Mouse (Mus musculus) hindbrain, embryonic 13.5 days (tissue): Measurements from ENCODE around the gene Plcb4. TPM values are rescaled to one million over a fixed set of nuclear protein-coding genes. Genes with fewer than 3 reads are reported as not detected.
"Not testable (repeated sequence)": the region's sequence is repeated elsewhere in the genome, so short reads cannot be mapped to it uniquely, and the experiment has no call there.

Experiments
- ATAC-seq: fragments of 200-750 bp; cut with Nextera tagmentation; 2 replicates; pipeline ENCODE4 v1.8.0; 2017; ENCODE audit warnings: moderate TSS enrichment; ENCODE audit not compliant: low FRiP score
- H3K27ac ChIP-seq: fragments of 300-500 bp; sonication (generic); 2 replicates; pipeline ENCODE4 v1.5.1; 2015; ENCODE audit warnings: inconsistent platforms, mild to moderate bottlenecking, moderate library complexity
- H3K27me3 ChIP-seq: fragments of 300-500 bp; sonication (generic); 2 replicates; pipeline ENCODE4 v1.6.1; 2015; ENCODE audit warnings: mild to moderate bottlenecking, inconsistent platforms
- H3K36me3 ChIP-seq: fragments of 300-500 bp; sonication (generic); 2 replicates; pipeline ENCODE4 v1.6.1; 2015; ENCODE audit warnings: mild to moderate bottlenecking, inconsistent platforms
- H3K4me1 ChIP-seq: fragments of 300-500 bp; sonication (generic); replicated peaks from 2 replicates; pipeline ENCODE4 v1.6.1; 2015; ENCODE audit warnings: inconsistent platforms
- H3K4me2 ChIP-seq: fragments of 300-500 bp; sonication (generic); 2 replicates; pipeline ENCODE4 v1.6.1; 2015; ENCODE audit warnings: inconsistent platforms, mild to moderate bottlenecking, moderate library complexity
- H3K4me3 ChIP-seq: fragments of 300-500 bp; sonication (generic); 2 replicates; pipeline ENCODE4 v1.5.1; 2015; ENCODE audit warnings: mild to moderate bottlenecking, inconsistent platforms
- H3K9ac ChIP-seq: fragments of 300-500 bp; sonication (generic); 2 replicates; pipeline ENCODE4 v1.6.1; 2015; ENCODE audit warnings: mild to moderate bottlenecking, inconsistent platforms
- H3K9me3 ChIP-seq: fragments of 300-500 bp; sonication (generic); 2 replicates; pipeline ENCODE4 v1.6.1; 2016; ENCODE audit warnings: inconsistent platforms
- WGBS: fragments of 180-500 bp; shearing (Covaris S2); methylation state at CpG from one replicate; pipeline ENCODE4 v1.1.7; 2015; 5-methylcytosine and 5-hydroxymethylcytosine counted together
- polyA plus RNA-seq: library from polyadenylated mRNA; unstranded; fragments of >200 nt; fragmentation: Nextera tagmentation; extraction: Ambion mirVana; gene quantifications from 2 replicates; pipeline ENCODE4 v1.2.1, GENCODE M21; 2015

Gene Plcb4
- polyA plus RNA-seq, 1 experiment from 2014 or later = 49.7 TPM

- no peaks in the 10 kb centered on the region for H3K36me3 ChIP-seq
- H3K27ac ChIP-seq = no peak overlapping the region
- 89% methylated on average over 9 of the region's 9 CpGs for WGBS
- H3K27me3 ChIP-seq = no peaks in the 10 kb centered on the region
- no peak for ATAC-seq
- H3K9ac ChIP-seq = no peak overlapping the region
- H3K9me3 ChIP-seq = no peaks in the 10 kb centered on the region
- no peak overlapping the region for H3K4me3 ChIP-seq
- no peak overlapping the region for H3K4me2 ChIP-seq
- H3K4me1 ChIP-seq = peaks cover 26% of the 10 kb centered on the region
Measured at GRCm38 (mm10) chr2:135708796-135709195, 50.0 kb downstream of the Plcb4 start.

DNA sequence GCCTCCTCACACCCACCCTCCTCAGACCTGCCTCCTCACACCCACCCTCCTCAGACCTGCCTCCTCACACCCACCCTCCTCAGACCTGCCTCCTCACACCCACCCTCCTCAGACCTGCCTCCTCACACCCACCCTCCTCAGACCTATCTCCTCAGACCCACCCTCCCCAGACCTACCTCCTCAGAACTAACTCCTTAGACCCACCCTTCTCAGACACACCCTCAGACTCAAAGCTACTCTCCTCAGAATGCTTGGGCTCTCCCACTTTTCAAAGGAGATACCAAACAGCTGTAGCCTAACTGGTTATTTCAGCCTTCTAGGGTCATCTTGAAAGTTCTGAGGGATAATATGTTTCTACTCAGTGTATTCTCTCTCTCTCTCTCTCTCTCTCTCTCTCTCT is 50.9 kb downstream of the Plcb4 start:
- not testable (repeated sequence) for H3K27me3 ChIP-seq, ATAC-seq, H3K4me2 ChIP-seq, H3K9ac ChIP-seq, H3K4me3 ChIP-seq, H3K9me3 ChIP-seq, H3K27ac ChIP-seq, H3K36me3 ChIP-seq
- H3K4me1 ChIP-seq = peaks cover 26% of the 10 kb centered on the region

GRCm38 (mm10) chr2:135711049-135711924 is 52.5 kb downstream of the Plcb4 start:
- H3K36me3 ChIP-seq = no peaks in the 10 kb centered on the region
- peak; percentile 84 for ATAC-seq
- H3K4me2 ChIP-seq = peak overlapping the region; percentile 41
- peak overlapping the region; percentile 70; the same call in 1 of the 2 replicates for H3K27ac ChIP-seq
- no peaks in the 10 kb centered on the region for H3K9me3 ChIP-seq
- H3K4me3 ChIP-seq = peak overlapping the region; percentile 14; the same call in 1 of the 2 replicates
- H3K4me1 ChIP-seq = peaks cover 29% of the 10 kb centered on the region
- WGBS = 27% methylated on average over 8 of the region's 8 CpGs
- H3K27me3 ChIP-seq = no peaks in the 10 kb centered on the region
- H3K9ac ChIP-seq = peak overlapping the region; percentile 20; the same call in 1 of the 2 replicates

DNA sequence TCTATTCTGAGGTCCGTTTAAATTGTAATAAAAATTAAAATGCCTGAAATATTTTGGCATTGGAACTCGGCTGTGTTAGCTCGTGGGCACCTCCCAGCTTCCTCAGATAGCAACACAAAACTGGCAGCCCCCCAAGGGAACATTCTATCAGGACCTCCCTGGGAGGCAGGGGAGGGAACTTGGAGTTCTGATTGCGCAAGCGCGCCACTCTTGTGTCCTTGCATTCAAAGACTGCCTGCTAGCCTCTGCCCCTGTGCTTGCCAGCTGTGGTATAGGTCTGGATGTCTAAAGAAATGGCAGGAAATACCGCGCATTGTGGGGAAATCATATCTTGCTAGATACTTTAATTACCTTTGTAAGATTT is 53.1 kb downstream of the Plcb4 start:
- peaks cover 35% of the 10 kb centered on the region for H3K4me1 ChIP-seq
- peak overlapping the region; percentile 41 for H3K4me2 ChIP-seq
- peak; percentile 83 for ATAC-seq
- H3K4me3 ChIP-seq = peak overlapping the region; percentile 14; the same call in 1 of the 2 replicates
- no peaks in the 10 kb centered on the region for H3K9me3 ChIP-seq
- no peaks in the 10 kb centered on the region for H3K27me3 ChIP-seq
- WGBS = 15% methylated on average over 8 of the region's 8 CpGs
- peak overlapping the region; percentile 20; the same call in 1 of the 2 replicates for H3K9ac ChIP-seq
- no peaks in the 10 kb centered on the region for H3K36me3 ChIP-seq
- H3K27ac ChIP-seq = peak overlapping the region; percentile 70; the same call in 1 of the 2 replicates

GRCm38 (mm10) chr2:135712331-135712730 is 53.5 kb downstream of the Plcb4 start:
- 18% methylated on average over 5 of the region's 5 CpGs for WGBS
- peaks cover 38% of the 10 kb centered on the region for H3K4me1 ChIP-seq
- H3K27me3 ChIP-seq = no peaks in the 10 kb centered on the region
- no peak overlapping the region for H3K4me2 ChIP-seq
- no peak overlapping the region for H3K4me3 ChIP-seq
- no peak for ATAC-seq
- peak overlapping the region; percentile 58; the same call in 1 of the 2 replicates for H3K27ac ChIP-seq
- no peak overlapping the region for H3K9ac ChIP-seq
- no peaks in the 10 kb centered on the region for H3K9me3 ChIP-seq
- H3K36me3 ChIP-seq = no peaks in the 10 kb centered on the region

DNA sequence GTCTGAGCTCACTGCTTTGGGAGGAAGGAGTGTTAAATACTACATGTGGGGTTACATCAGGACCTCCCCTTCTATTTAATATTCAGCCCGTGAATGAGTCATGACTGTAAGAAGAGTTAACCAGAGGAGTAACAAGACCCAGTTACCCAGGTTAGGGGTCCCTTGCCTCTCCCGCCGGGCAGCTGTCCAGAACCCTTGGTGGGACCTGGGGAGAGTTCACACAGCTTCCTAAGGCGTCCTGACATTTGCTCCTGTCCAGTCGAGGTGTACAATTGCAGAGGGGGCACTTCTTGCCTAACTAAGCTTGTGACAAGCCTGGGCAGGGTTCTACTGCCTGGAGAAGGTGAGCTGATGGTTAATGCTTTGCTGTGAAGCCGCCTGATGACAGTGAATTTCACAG is 54.1 kb downstream of the Plcb4 start:
- H3K9ac ChIP-seq = no peak overlapping the region
- no peak for ATAC-seq
- WGBS = 68% methylated on average over 6 of the region's 6 CpGs
- no peak overlapping the region for H3K4me3 ChIP-seq
- no peaks in the 10 kb centered on the region for H3K36me3 ChIP-seq
- H3K4me1 ChIP-seq = peaks cover 44% of the 10 kb centered on the region
- no peak overlapping the region for H3K4me2 ChIP-seq
- H3K27me3 ChIP-seq = no peaks in the 10 kb centered on the region
- no peak overlapping the region for H3K27ac ChIP-seq
- H3K9me3 ChIP-seq = no peaks in the 10 kb centered on the region

DNA sequence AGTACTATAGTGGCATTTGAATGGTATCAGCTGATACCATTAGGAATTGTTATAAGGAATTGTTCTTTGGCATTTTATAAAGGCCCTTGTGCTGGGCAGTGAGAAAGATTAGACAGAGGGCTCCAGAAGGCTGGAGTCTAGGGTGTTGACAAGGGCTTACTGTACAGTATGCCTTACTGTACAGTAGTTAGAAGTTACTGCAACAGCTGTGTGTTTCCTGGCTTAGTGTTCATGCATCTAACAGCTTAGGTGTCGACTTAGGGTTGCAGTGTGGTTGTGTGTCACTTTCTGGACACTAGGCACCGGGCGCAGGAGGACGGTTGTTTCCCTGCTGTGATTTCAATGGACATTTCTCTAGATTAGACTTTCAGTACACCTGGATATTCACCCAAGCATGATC is 57.4 kb downstream of the Plcb4 start:
- no peak overlapping the region for H3K27ac ChIP-seq
- 92% methylated on average over 4 of the region's 4 CpGs for WGBS

DNA sequence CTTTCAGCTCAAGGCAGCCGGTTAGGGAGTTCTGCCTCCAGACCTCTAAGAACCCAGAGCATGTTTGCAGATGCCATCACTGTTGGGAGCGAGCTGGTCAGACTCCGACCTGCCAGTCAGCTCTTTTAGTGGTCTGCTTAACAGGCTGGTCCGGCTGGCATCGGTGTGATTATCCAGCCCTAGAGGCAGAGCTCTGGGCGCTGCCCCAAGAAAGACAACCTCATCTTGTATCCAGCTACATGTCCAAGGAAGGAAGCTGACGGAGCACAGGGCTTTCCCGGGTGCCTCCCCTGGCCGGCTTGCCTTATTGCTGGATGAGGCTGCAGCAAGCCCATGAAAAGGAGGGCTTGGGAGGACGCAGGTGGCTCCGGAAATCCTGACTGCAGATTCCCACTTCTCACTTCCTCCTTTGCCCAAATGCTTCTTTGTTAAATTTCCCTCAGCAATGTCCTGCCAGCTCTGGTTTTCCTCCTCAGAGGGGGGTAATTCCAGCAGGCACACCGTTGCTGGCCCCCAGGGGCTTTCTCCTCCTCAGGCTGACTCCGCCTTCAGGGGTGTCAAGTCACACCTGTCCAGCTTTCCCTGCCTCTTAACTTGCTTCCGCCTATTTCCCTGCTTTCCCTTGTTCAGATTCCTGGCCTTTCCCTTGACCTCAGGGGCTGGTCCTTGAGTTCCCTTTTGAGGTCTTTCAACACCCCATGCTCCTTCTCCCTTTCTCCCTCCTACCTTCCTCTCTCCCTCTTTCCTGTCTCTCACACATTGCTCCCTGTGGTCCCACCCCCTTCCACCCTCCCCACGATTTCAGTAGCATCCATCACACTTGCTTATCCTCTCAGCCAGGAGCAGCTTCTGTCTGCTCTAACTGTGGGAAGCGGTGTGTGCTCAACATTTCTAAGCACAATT is 58.7 kb downstream of the Plcb4 start:
- Histone ChIP-seq H3K36me3 (no peaks in the 10 kb centered on the region), H3K9ac (peak overlapping the region; percentile 47), H3K27ac (peak overlapping the region; percentile 62), H3K4me1 (peaks cover 39% of the 10 kb centered on the region), H3K27me3 (no peaks in the 10 kb centered on the region), H3K4me3 (no peak overlapping the region), H3K9me3 (no peaks in the 10 kb centered on the region), H3K4me2 (peak overlapping the region; percentile 42)
- 28% methylated on average over 16 of the region's 16 CpGs for WGBS
- ATAC-seq = 0 out of 2 replicates have a peak, but pooled peaks have one; percentile 21

More for the DNA sequence above, 57.4 kb downstream of the Plcb4 start:
- H3K36me3 ChIP-seq = no peaks in the 10 kb centered on the region
- peaks cover 43% of the 10 kb centered on the region for H3K4me1 ChIP-seq
- H3K4me3 ChIP-seq = no peak overlapping the region
- H3K9ac ChIP-seq = no peak overlapping the region
- no peak for ATAC-seq
- no peaks in the 10 kb centered on the region for H3K27me3 ChIP-seq
- H3K4me2 ChIP-seq = no peak overlapping the region
- no peaks in the 10 kb centered on the region for H3K9me3 ChIP-seq

- WGBS = 49% methylated on average over 5 of the region's 5 CpGs
- H3K27ac ChIP-seq = 0 out of 2 replicates have a peak overlapping the region, but pooled peaks have one; percentile 12
- no peaks in the 10 kb centered on the region for H3K27me3 ChIP-seq
- H3K4me2 ChIP-seq = no peak overlapping the region
- H3K4me3 ChIP-seq = no peak overlapping the region
- peaks cover 27% of the 10 kb centered on the region for H3K4me1 ChIP-seq
- no peak for ATAC-seq
- no peaks in the 10 kb centered on the region for H3K9me3 ChIP-seq
- no peaks in the 10 kb centered on the region for H3K36me3 ChIP-seq
- no peak overlapping the region for H3K9ac ChIP-seq
Measured at GRCm38 (mm10) chr2:135722109-135722508, 63.3 kb downstream of the Plcb4 start.

GRCm38 (mm10) chr2:135723387-135723786 is 64.6 kb downstream of the Plcb4 start:
- Histone ChIP-seq H3K9ac (no peak overlapping the region), H3K4me2 (no peak overlapping the region), H3K27me3 (no peaks in the 10 kb centered on the region), H3K4me1 (peaks cover 23% of the 10 kb centered on the region), H3K4me3 (no peak overlapping the region), H3K27ac (no peak overlapping the region), H3K36me3 (no peaks in the 10 kb centered on the region), H3K9me3 (no peaks in the 10 kb centered on the region)
- 87% methylated on average over 6 of the region's 6 CpGs for WGBS
- ATAC-seq = no peak

DNA sequence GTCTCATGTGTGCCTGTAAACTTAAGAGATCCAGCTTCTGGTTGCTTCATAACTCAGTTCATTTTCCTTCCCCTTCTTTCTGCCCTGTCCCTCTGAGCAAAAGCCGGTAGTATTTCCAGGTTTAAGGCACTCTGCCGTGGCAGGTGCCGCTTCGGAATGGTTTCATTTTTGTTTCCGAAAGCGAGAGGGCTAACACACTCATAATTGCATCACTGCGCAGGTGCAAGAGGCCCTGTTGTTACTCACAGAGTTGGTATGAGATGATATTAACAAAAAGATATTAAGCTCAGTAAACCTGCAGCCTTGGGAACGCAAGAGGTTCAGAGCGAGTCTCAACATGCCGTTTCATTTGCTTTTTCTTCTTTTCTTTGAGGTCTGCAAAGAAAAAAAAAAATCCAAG is 65.7 kb downstream of the Plcb4 start:
- Histone ChIP-seq H3K27me3 (no peaks in the 10 kb centered on the region), H3K4me3 (no peak overlapping the region), H3K9me3 (no peaks in the 10 kb centered on the region), H3K9ac (no peak overlapping the region), H3K4me2 (no peak overlapping the region), H3K4me1 (peaks cover 23% of the 10 kb centered on the region), H3K36me3 (no peaks in the 10 kb centered on the region), H3K27ac (no peak overlapping the region)
- ATAC-seq = no peak
- 92% methylated on average over 10 of the region's 10 CpGs for WGBS

- no peak for ATAC-seq
- Histone ChIP-seq H3K9ac (no peak overlapping the region), H3K4me2 (no peak overlapping the region), H3K27me3 (no peaks in the 10 kb centered on the region), H3K27ac (no peak overlapping the region), H3K36me3 (no peaks in the 10 kb centered on the region), H3K4me1 (peaks cover 23% of the 10 kb centered on the region), H3K4me3 (no peak overlapping the region), H3K9me3 (no peaks in the 10 kb centered on the region)
- WGBS = 80% methylated on average over 4 of the region's 4 CpGs
Measured at GRCm38 (mm10) chr2:135725362-135725761, 66.6 kb downstream of the Plcb4 start.
